Mouse (Mus musculus): ENCODE results near the gene Rin2.

DNA sequence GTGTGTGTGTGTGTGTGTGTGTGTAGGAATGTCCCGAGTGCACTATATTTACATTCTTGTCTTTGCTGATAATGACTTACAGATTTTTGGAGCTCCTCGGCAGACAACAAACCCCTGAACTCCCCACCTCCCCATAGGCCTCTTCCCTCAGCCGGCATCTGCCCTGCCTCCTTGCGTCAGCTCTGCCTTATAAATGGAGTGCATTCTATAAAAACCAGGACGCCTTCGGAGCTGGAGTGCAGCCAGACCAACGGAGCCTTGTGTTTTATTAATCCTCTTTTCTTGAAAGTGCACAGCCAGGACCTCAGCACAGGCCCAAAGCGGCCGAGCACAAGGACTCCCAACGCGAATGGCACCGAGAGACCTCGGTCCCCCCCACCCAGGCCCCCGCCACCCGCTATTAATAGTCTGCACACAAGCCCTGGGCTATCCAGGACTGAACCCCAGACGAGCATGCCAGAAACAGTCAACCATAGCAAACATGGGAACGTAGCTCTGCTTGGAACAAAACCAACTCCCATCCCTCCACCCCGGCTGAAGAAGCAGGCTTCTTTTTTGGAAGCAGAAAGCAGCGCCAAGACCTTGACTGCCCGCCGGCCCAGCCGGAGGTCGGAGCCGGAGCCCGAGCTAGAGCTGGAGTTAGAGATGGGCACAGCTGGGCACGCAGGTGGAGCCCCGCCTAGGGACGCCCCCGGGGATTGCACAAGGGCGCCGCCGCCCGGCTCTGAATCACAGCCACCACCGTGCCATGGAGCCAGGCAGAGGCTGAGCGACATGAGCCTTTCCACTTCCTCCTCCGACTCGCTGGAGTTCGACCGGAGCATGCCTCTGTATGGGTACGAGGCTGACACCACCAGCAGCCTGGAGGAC, 185.2 kb downstream of the Rin2 start:
- TF ChIP-seq CTCF (IDR thresholded peaks at IDR 0.05; ENCODE audit: control insufficient read depth, insufficient read depth, low read length) = no peak
- TF ChIP-seq POLR2A (IDR thresholded peaks at IDR 0.05; ENCODE audit: borderline replicate concordance, control insufficient read depth, low read depth, low read length) = 0 out of 2 replicates have a peak, but pooled peaks have one; percentile 25
